Mouse (Mus musculus): ENCODE measurements around the gene Tbx2. TPM values are rescaled to one million over a fixed set of nuclear protein-coding genes. Genes with fewer than 3 reads are reported as not detected.

Tbx2 gene
- polyA plus RNA-seq, 1 experiment from 2014 or later, result 3.1 TPM

GRCm38 (mm10) chr11:85891010-85891691 lies 58.8 kb downstream of the Tbx2 start:
- ATAC-seq (ENCODE audit: insufficient read depth, low FRiP score), result no peak
- no peak overlapping the region for H3K27ac ChIP-seq (ENCODE audit: low read length)

More at GRCm38 (mm10) chr11:85891010-85891691, 58.8 kb downstream of the Tbx2 start:
- no peak overlapping the region for H3K9ac ChIP-seq (ENCODE audit: low read length)
- H3K9me3 ChIP-seq (replicated peaks; ENCODE audit: control insufficient read depth, low read length), result no peaks in the 10 kb centered on the region
- no peak overlapping the region for H3K4me3 ChIP-seq (replicated peaks; ENCODE audit: low read length)
- peaks cover 86% of the 10 kb centered on the region for H3K27me3 ChIP-seq (ENCODE audit: control insufficient read depth, insufficient read depth, low read length)
- 5% methylated on average over 13 of the region's 13 CpGs for WGBS
- no peak overlapping the region for H3K4me2 ChIP-seq (ENCODE audit: low read depth, low read length)
- H3K36me3 ChIP-seq (ENCODE audit: control insufficient read depth, insufficient read depth, low read length), result no peaks in the 10 kb centered on the region
- 0 out of 2 replicates have a peak, but pooled peaks cover 3% of the 10 kb centered on the region for H3K4me1 ChIP-seq (ENCODE audit: control insufficient read depth, insufficient read depth, low read length)

Other genes with a start within 250 kb of the Tbx2 start
- not detected in 2 replicates for gene Gm11444, start 17.8 kb downstream of the Tbx2 start, polyA plus RNA-seq (2015; fragmentation: Nextera tagmentation; extraction: Ambion mirVana)
- gene Tbx4, start 53.9 kb downstream of the Tbx2 start, polyA plus RNA-seq (2015; fragmentation: Nextera tagmentation; extraction: Ambion mirVana), result 0.17 and 0.22 TPM in 2 replicates